Mouse (Mus musculus) hindbrain, embryonic 15.5 days (tissue): Measurements from ENCODE around the gene Snrnp25. TPM values are rescaled to one million over a fixed set of nuclear protein-coding genes. Genes with fewer than 3 reads are reported as not detected.

Experiments used
- ATAC-seq: fragments of 200-750 bp; cut with Nextera tagmentation; 2 replicates; pipeline ENCODE4 v1.8.0; 2017; ENCODE audit warnings: low read depth, moderate number of reproducible peaks, moderate TSS enrichment; ENCODE audit not compliant: low FRiP score
- H3K27ac ChIP-seq: fragments of 300-500 bp; sonication (generic); replicated peaks from 2 replicates; pipeline ENCODE4 v1.5.1; 2015; ENCODE audit warnings: mild to moderate bottlenecking, inconsistent platforms
- H3K27me3 ChIP-seq: fragments of 300-500 bp; sonication (generic); 2 replicates; pipeline ENCODE4 v1.6.1; 2015; ENCODE audit warnings: control low read depth, inconsistent platforms
- H3K36me3 ChIP-seq: fragments of 300-500 bp; sonication (generic); 2 replicates; pipeline ENCODE4 v1.6.1; 2015; ENCODE audit warnings: control low read depth, inconsistent platforms
- H3K4me1 ChIP-seq: fragments of 300-500 bp; sonication (generic); replicated peaks from 2 replicates; pipeline ENCODE4 v1.6.1; 2015; ENCODE audit warnings: control low read depth, inconsistent platforms
- H3K4me2 ChIP-seq: fragments of 300-500 bp; sonication (generic); 2 replicates; pipeline ENCODE4 v1.6.1; 2015; ENCODE audit warnings: moderate library complexity, mild to moderate bottlenecking, inconsistent platforms
- H3K4me3 ChIP-seq: fragments of 300-500 bp; sonication (generic); 2 replicates; pipeline ENCODE4 v1.5.1; 2015; ENCODE audit warnings: mild to moderate bottlenecking, inconsistent platforms
- H3K9ac ChIP-seq: fragments of 300-500 bp; sonication (generic); 2 replicates; pipeline ENCODE4 v1.6.1; 2015; ENCODE audit warnings: inconsistent platforms
- H3K9me3 ChIP-seq: fragments of 300-500 bp; sonication (generic); 2 replicates; pipeline ENCODE4 v1.6.1; 2016; ENCODE audit warnings: control low read depth, inconsistent platforms
- WGBS: fragments of 180-500 bp; shearing (Covaris S2); methylation state at CpG from one replicate; pipeline ENCODE4 v1.1.7; 2015; 5-methylcytosine and 5-hydroxymethylcytosine counted together
- polyA plus RNA-seq: library from polyadenylated mRNA; unstranded; fragments of >200 nt; fragmentation: Nextera tagmentation; extraction: Ambion mirVana; gene quantifications from 2 replicates; pipeline ENCODE4 v1.2.1, GENCODE M21; 2015

Snrnp25 gene
- polyA plus RNA-seq, 1 experiment from 2014 or later = 50.4 TPM

DNA sequence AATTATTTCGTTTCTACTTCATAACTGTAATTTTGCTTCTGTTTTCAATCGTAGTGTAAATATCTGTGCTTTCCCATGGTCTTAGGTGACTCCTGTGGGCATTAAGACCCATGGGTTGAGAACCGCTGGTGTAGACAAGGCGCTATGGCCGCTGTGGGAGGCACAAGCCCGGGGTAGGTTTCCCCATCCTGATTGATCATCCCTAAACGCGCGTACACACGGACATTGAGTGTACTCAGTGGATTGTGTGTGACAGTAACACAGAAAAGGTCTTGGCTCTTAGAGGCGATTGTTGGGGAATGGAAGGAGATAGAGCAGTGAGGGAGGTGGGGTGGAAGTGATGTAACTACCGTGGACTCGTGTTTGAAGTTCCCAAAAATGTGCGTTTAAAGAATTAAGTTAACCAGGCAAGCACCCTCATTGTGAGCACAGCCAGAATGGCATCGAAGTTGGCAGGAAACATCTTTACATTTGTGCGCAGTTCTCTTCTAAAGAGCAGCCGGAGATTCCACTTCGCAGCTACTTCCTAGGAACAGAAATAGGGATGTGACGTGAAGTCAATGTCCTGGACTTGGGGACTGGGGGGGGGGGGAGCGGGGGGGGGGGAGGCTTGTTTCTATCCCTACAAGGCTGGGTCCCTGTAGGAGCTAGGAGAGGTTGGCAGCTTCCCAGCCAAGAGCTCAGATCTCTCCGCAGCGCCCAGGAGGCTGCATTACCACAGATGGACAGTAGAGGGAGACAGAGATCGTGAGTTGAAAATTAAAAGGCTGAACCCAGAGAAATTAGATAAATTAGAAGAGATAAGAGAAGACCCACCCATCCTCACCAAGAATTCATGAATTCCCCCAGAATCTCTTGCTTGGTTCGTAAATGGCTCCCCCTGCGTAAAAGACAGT lies 23.0 kb upstream of the Snrnp25 start:
- H3K9ac ChIP-seq = no peak overlapping the region
- no peaks in the 10 kb centered on the region for H3K27me3 ChIP-seq
- WGBS = 41% methylated on average over 25 of the region's 25 CpGs
- no peak overlapping the region for H3K27ac ChIP-seq
- H3K4me1 ChIP-seq = no peaks in the 10 kb centered on the region
- ATAC-seq = peak; percentile 73
- no peak overlapping the region for H3K4me3 ChIP-seq
- H3K4me2 ChIP-seq = peak overlapping the region; percentile 39; the same call in 1 of the 2 replicates
- no peaks in the 10 kb centered on the region for H3K9me3 ChIP-seq
- H3K36me3 ChIP-seq = no peaks in the 10 kb centered on the region

DNA sequence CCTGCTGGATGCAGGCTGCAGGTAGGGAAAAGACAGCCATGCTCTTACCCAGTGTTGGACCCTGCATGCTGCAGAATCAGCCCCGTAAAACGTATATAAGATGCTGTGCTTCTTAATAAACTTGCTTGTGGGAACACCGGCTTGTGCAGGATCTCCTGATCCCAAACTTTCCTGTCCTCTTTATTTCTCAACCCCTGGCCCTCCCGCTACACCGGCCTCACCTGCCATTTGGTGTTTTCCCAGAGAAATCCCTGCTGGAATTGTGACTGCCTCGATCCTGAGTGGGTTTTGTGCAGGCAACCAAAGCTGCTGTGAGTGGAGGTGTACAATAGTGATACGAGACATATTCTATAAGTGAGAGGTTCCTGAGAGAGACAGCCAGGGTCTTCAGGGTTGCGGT lies 20.7 kb upstream of the Snrnp25 start:
- Histone ChIP-seq H3K4me3 (no peak overlapping the region), H3K4me2 (no peak overlapping the region), H3K27me3 (no peaks in the 10 kb centered on the region), H3K9ac (no peak overlapping the region), H3K27ac (no peak overlapping the region), H3K4me1 (no peaks in the 10 kb centered on the region), H3K36me3 (no peaks in the 10 kb centered on the region), H3K9me3 (no peaks in the 10 kb centered on the region)
- 89% methylated on average over 8 of the region's 8 CpGs for WGBS
- ATAC-seq = no peak

GRCm38 (mm10) chr11:32186031-32186430 lies 19.2 kb upstream of the Snrnp25 start:
- WGBS = 80% methylated on average over 3 of the region's 3 CpGs

DNA sequence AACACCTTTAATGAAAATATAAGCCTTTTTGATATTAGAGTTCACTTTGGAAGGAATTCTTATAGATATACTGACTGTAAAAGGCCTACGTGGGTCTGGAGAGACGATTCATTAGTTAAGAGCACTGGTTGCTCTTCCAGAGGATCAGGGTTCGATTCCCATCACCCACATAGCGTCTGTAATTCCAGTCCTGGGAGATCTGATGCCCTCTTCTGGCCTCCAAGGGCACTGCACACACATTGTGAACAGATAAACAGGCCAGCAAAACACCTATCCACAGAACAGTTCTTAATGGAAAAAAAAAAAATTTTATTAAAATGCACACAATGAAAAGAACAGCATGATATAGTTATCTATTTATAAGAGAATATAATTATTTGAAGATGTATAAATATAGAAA lies 18.0 kb upstream of the Snrnp25 start:
- 90% methylated on average over 4 of the region's 4 CpGs for WGBS
- Histone ChIP-seq H3K27me3 (no peaks in the 10 kb centered on the region), H3K36me3 (no peaks in the 10 kb centered on the region), H3K4me2 (no peak overlapping the region), H3K4me3 (no peak overlapping the region), H3K9me3 (no peaks in the 10 kb centered on the region), H3K27ac (no peak overlapping the region), H3K9ac (no peak overlapping the region), H3K4me1 (peaks cover 5% of the 10 kb centered on the region; the same call in 1 of the 2 replicates)
- no peak for ATAC-seq

More at GRCm38 (mm10) chr11:32186031-32186430, 19.2 kb upstream of the Snrnp25 start:
- ATAC-seq = no peak
- Histone ChIP-seq H3K4me3 (no peak overlapping the region), H3K9ac (no peak overlapping the region), H3K27me3 (no peaks in the 10 kb centered on the region), H3K9me3 (no peaks in the 10 kb centered on the region), H3K36me3 (no peaks in the 10 kb centered on the region), H3K4me2 (no peak overlapping the region), H3K4me1 (peaks cover 5% of the 10 kb centered on the region; the same call in 1 of the 2 replicates), H3K27ac (no peak overlapping the region)

DNA sequence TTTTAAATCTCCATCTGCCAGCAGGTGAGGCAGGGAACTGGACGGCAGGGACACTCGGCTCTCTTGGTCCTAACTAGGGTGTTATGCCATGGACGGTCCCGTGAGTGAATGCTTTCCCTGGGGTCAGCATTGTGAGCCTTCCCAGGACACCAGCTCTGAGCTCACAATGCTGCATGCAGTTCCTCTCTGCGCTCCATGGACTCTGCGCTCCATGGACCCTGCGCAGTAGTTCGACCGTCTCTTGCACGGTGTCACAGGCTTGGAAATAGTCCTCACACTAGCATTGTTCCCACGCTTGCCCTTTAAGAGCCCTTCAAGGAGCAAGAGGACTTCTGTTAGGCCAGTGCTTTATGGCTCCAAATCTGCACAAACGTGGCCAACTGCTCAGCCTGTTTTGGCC lies 16.3 kb upstream of the Snrnp25 start:
- 84% methylated on average over 12 of the region's 12 CpGs for WGBS
- Histone ChIP-seq H3K27me3 (no peaks in the 10 kb centered on the region), H3K9ac (no peak overlapping the region), H3K4me1 (peaks cover 5% of the 10 kb centered on the region; the same call in 1 of the 2 replicates), H3K4me3 (no peak overlapping the region), H3K4me2 (no peak overlapping the region), H3K36me3 (no peaks in the 10 kb centered on the region), H3K27ac (no peak overlapping the region), H3K9me3 (no peaks in the 10 kb centered on the region)
- ATAC-seq = no peak

DNA sequence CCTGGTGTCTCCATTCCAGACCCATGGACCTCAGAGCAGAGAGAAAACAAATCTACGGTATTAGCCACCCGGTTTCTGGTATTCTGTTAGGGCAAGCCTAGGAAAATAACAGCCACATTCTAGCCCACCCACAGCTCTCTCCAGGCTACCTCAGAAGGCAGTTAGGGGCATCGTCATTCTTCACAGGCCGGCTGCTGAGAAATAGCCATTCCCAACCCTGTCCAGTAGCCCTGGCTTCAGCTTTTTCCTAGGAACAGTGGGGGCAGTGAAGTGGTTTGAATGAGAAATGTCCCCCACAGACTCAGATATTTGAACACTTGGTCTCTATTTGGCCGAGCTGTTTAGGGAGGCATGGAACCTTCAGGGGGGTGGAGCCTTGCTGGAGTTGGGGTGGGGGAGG lies 15.8 kb upstream of the Snrnp25 start:
- Histone ChIP-seq H3K27ac (no peak overlapping the region), H3K36me3 (no peaks in the 10 kb centered on the region), H3K9me3 (no peaks in the 10 kb centered on the region), H3K9ac (no peak overlapping the region), H3K4me2 (no peak overlapping the region), H3K4me1 (peaks cover 5% of the 10 kb centered on the region; the same call in 1 of the 2 replicates), H3K27me3 (no peaks in the 10 kb centered on the region), H3K4me3 (no peak overlapping the region)
- no peak for ATAC-seq
- WGBS = 62% methylated on average over 5 of the region's 5 CpGs

DNA sequence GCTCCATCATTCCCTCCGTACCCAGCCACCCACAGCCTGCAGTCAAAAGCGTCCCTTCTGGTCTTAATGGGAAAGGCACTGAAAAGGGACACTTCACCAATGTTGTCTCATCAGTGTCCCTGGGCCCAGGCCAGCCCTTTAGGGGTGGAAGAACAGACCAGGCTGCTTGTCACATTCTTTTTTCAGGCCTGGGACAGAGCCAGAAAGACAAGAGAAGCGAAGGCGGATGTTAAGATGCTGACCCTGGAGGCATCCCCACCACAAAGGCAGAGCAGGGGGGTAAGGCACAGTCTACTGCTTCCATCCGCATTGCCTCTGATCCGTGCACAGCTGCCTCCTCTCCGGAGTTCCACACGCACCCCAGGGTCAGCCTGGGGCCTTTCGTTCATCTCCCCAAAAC lies 15.1 kb upstream of the Snrnp25 start:
- peak; percentile 24; the same call in 1 of the 2 replicates for ATAC-seq
- 64% methylated on average over 9 of the region's 9 CpGs for WGBS
- Histone ChIP-seq H3K4me3 (no peak overlapping the region), H3K27ac (no peak overlapping the region), H3K9me3 (no peaks in the 10 kb centered on the region), H3K36me3 (no peaks in the 10 kb centered on the region), H3K9ac (no peak overlapping the region), H3K4me2 (no peak overlapping the region), H3K27me3 (no peaks in the 10 kb centered on the region), H3K4me1 (peaks cover 5% of the 10 kb centered on the region; the same call in 1 of the 2 replicates)

DNA sequence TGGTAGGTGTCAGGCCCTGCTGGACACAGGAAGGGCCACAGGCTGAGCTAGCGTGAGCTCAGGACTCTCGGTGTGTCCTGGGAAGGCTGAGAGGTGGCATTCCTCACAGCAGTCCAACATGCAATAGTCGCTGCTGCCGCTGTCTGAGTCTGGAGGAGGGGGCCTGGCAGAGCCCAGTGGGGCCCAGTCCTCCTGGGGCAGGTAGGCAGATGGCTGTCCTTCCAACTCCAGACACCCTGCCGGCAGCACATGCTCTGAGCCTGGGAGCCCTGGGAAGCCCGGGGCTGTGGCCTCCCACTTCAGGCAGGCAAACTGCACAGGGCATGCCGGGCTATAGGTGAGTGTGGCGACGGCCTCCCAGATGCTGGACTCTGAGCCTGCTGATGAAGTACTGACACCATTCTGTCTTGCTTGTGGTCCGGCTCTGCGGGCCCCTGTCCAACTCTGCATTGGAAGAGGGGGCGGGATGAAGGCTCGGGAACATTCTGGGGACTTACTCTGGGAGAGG lies 14.6 kb upstream of the Snrnp25 start:
- no peak for ATAC-seq
- Histone ChIP-seq H3K4me3 (no peak overlapping the region), H3K9ac (no peak overlapping the region), H3K4me2 (no peak overlapping the region), H3K36me3 (no peaks in the 10 kb centered on the region), H3K27me3 (no peaks in the 10 kb centered on the region), H3K27ac (no peak overlapping the region), H3K9me3 (no peaks in the 10 kb centered on the region), H3K4me1 (peaks cover 5% of the 10 kb centered on the region; the same call in 1 of the 2 replicates)
- 75% methylated on average over 13 of the region's 13 CpGs for WGBS

DNA sequence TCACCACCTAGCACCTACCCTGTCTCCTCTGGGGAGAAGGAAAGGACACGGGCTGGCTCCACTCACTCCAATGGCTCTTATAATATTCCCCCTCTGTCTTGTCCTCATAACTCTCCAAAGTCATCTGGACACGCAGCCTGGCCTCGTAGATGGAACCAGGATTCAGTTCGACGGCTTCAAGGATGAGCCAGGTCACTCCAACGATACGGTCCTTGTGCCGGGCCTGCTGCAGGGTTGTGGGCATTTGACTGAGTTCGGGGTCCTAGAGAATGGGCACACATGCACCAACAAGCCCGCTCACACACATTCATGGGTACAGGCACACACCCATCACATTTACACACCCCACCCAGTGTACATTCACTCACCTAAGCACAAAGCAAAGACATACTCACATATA lies 12.1 kb upstream of the Snrnp25 start:
- Histone ChIP-seq H3K27ac (no peak overlapping the region), H3K27me3 (no peaks in the 10 kb centered on the region), H3K9ac (no peak overlapping the region), H3K4me2 (no peak overlapping the region), H3K4me3 (no peak overlapping the region), H3K36me3 (no peaks in the 10 kb centered on the region), H3K4me1 (peaks cover 5% of the 10 kb centered on the region; the same call in 1 of the 2 replicates), H3K9me3 (no peaks in the 10 kb centered on the region)
- ATAC-seq = no peak
- WGBS = 91% methylated on average over 10 of the region's 10 CpGs

DNA sequence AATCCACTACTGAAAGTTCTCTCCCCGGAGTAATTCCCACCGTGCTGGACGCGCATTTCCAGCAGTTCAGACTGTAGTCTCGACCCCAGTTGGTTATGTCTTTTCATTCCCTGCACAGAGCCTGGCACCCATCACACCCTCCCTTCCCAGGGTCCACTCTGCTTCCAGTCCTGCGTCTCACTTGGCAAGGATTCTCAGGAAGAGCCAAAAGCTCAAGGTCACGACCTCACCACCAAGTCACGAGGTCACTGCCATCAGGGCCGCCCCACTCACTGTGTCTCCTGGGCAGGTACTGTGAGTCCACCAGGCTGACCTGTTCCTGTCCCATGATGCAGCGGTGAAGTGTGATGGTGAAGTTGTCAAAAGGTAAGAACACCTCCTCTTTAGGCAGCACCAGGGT lies 11.1 kb upstream of the Snrnp25 start:
- WGBS = 82% methylated on average over 10 of the region's 10 CpGs
- no peaks in the 10 kb centered on the region for H3K27me3 ChIP-seq
- no peak overlapping the region for H3K27ac ChIP-seq
- H3K4me1 ChIP-seq = peaks cover 5% of the 10 kb centered on the region; the same call in 1 of the 2 replicates
- no peaks in the 10 kb centered on the region for H3K9me3 ChIP-seq
- H3K4me3 ChIP-seq = no peak overlapping the region
- no peak overlapping the region for H3K9ac ChIP-seq
- no peak for ATAC-seq
- H3K36me3 ChIP-seq = no peaks in the 10 kb centered on the region
- no peak overlapping the region for H3K4me2 ChIP-seq

GRCm38 (mm10) chr11:32194626-32195025 lies 10.6 kb upstream of the Snrnp25 start:
- no peak for ATAC-seq
- Histone ChIP-seq H3K9ac (no peak overlapping the region), H3K36me3 (no peaks in the 10 kb centered on the region), H3K4me1 (peaks cover 5% of the 10 kb centered on the region; the same call in 1 of the 2 replicates), H3K27me3 (no peaks in the 10 kb centered on the region), H3K9me3 (no peaks in the 10 kb centered on the region), H3K4me3 (no peak overlapping the region), H3K27ac (no peak overlapping the region), H3K4me2 (no peak overlapping the region)
- WGBS = 85% methylated on average over 5 of the region's 5 CpGs

GRCm38 (mm10) chr11:32195867-32196540 lies 9.2 kb upstream of the Snrnp25 start:
- 28% methylated on average over 11 of the region's 11 CpGs for WGBS
- no peak for ATAC-seq
- Histone ChIP-seq H3K4me2 (no peak overlapping the region), H3K9ac (no peak overlapping the region), H3K4me1 (no peaks in the 10 kb centered on the region), H3K4me3 (no peak overlapping the region), H3K36me3 (no peaks in the 10 kb centered on the region), H3K27me3 (no peaks in the 10 kb centered on the region), H3K9me3 (no peaks in the 10 kb centered on the region), H3K27ac (no peak overlapping the region)
